Mouse (Mus musculus): ENCODE results near the gene Tsc1. TPM values are rescaled to one million over a fixed set of nuclear protein-coding genes. Genes with fewer than 3 reads are reported as not detected.

The Tsc1 gene
- total RNA-seq (2014; rRNA removed; ENCODE audit: low replicate concordance) (12.8 and 14.6 TPM in 2 replicates), polyA plus RNA-seq (2015; fragmentation: Nextera tagmentation; extraction: Ambion mirVana) (7.2 and 7.7 TPM in 2 replicates)

DNA sequence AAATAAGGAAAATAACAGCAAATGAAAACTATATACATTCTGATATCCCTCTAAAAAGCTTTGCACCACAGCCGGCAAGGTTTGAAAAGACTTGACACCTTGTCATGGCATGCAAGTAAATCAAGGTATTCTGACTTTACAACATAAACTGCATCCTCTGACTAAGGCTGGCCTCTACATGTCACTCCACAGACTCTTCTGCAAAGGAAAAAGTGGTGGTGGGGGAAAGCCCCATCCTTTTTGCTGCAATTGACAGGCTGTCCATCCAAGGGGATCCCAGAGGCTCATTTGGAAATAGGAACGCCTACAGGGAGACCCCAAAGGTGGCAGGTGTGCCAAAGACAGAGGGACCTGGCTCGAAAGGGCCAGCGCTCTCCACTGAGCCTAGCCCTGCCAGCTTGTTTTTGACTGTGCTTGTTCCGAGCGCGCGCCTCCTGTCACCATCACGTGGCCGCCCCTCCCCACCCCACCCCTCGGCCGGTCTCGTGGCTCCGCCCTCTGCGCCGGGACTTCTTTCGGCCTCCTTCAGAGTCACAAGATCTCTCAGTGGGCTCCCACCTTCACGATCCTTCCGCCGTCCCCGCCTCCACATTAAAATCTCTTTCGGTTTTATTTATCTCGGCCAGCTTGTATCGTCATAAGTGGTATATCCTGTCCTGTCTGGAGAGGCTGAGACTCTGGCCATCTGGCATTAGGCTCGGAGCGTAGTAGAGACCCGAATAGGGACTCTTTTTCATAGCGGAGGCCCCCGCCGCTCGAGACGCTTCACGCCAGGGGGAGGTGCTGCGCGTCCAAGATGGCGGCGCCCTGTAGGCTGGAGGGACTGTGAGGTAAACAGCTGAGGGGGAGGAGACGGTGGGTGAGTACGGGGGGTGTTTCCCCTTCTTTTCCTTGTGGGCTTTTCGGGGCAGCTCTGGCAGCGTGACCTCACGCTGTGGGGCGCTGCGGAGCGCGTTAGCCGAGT is at the start of gene Tsc1:
Tsc1 (plus strand) TSS at position 768 of the 964 bp plus-strand sequence.
- WGBS = 2% methylated on average over 40 of the region's 47 CpGs
- no peaks in the 10 kb centered on the region for H3K27me3 ChIP-seq (ENCODE audit: control insufficient read depth, insufficient read depth, low read length)
- peak within 1 kb of the TSS; percentile 87 for H3K9ac ChIP-seq (replicated peaks; ENCODE audit: low read depth, low read length)
- peak within 1 kb of the TSS; percentile 86 for H3K4me2 ChIP-seq (ENCODE audit: low read depth, low read length)
- no peaks in the 10 kb centered on the region for H3K9me3 ChIP-seq (replicated peaks; ENCODE audit: control insufficient read depth, low read length)
- peaks cover 11% of the 10 kb centered on the region; the same call in 1 of the 2 replicates for H3K4me1 ChIP-seq (ENCODE audit: control insufficient read depth, insufficient read depth)
- DNase-seq (ENCODE audit: low spot score) = peak; percentile 95
- ATAC-seq (ENCODE audit: insufficient read depth, low read depth) = peak; percentile 93
- H3K4me3 ChIP-seq (ENCODE audit: low read depth, low read length) = peak within 1 kb of the TSS; percentile 91
- TF ChIP-seq CTCF (IDR thresholded peaks at IDR 0.05; ENCODE audit: low read depth) (no peak), EP300 (IDR thresholded peaks at IDR 0.05; ENCODE audit: low read depth) (peak; percentile 90; the same call in 1 of the 2 replicates)
- H3K36me3 ChIP-seq (replicated peaks; ENCODE audit: control insufficient read depth, insufficient read depth, low read length) = no peaks in the 10 kb centered on the region
- H3K27ac ChIP-seq (ENCODE audit: low read depth) = peak within 1 kb of the TSS; percentile 85

DNA sequence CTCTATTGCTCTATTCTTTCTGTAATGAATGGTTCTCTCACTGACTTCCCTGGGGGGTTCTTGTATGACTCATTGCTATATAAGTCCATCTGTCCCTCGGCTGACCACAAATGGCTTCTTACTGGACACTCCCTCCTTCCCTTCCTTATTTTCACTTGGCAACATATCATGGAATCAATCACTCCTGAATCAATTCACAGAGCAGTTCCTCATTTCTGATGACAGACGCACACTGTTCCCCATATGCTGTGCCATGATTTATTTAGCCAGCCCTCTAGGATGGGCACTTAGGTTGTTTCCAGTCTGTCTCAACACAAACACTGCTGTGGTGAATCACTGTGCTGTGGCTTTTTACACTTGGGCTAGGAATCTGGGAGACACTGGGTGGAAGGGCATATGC is 49.5 kb upstream of the Tsc1 start:
- Histone ChIP-seq H3K27ac (ENCODE audit: low read depth) (no peak overlapping the region), H3K27me3 (ENCODE audit: control insufficient read depth, insufficient read depth, low read length) (peaks cover 6% of the 10 kb centered on the region), H3K4me3 (ENCODE audit: low read depth, low read length) (no peak overlapping the region), H3K4me1 (ENCODE audit: control insufficient read depth, insufficient read depth) (no peaks in the 10 kb centered on the region), H3K9ac (replicated peaks; ENCODE audit: low read depth, low read length) (no peak overlapping the region), H3K9me3 (replicated peaks; ENCODE audit: control insufficient read depth, low read length) (no peaks in the 10 kb centered on the region), H3K4me2 (ENCODE audit: low read depth, low read length) (no peak overlapping the region), H3K36me3 (replicated peaks; ENCODE audit: control insufficient read depth, insufficient read depth, low read length) (no peaks in the 10 kb centered on the region)
- WGBS = 64% methylated on average over 2 of the region's 2 CpGs
- no peak for ATAC-seq (ENCODE audit: insufficient read depth, low read depth)
- no peak for TF ChIP-seq EP300 (IDR thresholded peaks at IDR 0.05; ENCODE audit: low read depth)
- no peak for TF ChIP-seq CTCF (IDR thresholded peaks at IDR 0.05; ENCODE audit: low read depth)
- DNase-seq (ENCODE audit: low spot score) = no peak

DNA sequence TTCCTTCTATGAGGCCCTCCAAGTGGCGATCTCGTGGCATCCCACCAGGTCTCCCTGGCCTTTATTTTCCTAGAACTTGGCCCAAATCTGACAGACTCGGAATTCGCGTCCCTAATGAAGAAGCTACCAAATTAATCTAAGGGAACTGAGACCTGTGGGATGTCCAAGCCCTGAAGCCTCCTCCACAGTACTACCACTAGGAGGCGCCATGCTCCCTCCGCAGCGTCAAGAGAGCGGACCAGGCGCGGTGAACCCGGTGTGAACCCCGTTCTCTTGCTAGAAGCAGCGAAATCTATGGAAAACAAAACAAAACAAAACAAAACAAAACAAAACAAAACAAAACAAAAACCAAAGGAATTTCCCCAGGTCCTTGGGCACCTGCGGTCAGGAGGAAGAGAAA is 48.2 kb upstream of the Tsc1 start:
- H3K4me3 ChIP-seq (ENCODE audit: low read depth, low read length) = no peak overlapping the region
- 6% methylated on average over 15 of the region's 15 CpGs for WGBS
- no peak overlapping the region for H3K9ac ChIP-seq (replicated peaks; ENCODE audit: low read depth, low read length)
- H3K9me3 ChIP-seq (replicated peaks; ENCODE audit: control insufficient read depth, low read length) = no peaks in the 10 kb centered on the region
- H3K36me3 ChIP-seq (replicated peaks; ENCODE audit: control insufficient read depth, insufficient read depth, low read length) = no peaks in the 10 kb centered on the region
- no peaks in the 10 kb centered on the region for H3K4me1 ChIP-seq (ENCODE audit: control insufficient read depth, insufficient read depth)
- H3K27ac ChIP-seq (ENCODE audit: low read depth) = no peak overlapping the region
- ATAC-seq (ENCODE audit: insufficient read depth, low read depth) (peak; percentile 67; the same call in 1 of the 2 replicates), DNase-seq (ENCODE audit: low spot score) (peak; percentile 33)
- peak; percentile 89 for TF ChIP-seq CTCF (IDR thresholded peaks at IDR 0.05; ENCODE audit: low read depth)
- TF ChIP-seq EP300 (IDR thresholded peaks at IDR 0.05; ENCODE audit: low read depth) = no peak
- H3K27me3 ChIP-seq (ENCODE audit: control insufficient read depth, insufficient read depth, low read length) = peaks cover 6% of the 10 kb centered on the region
- peak overlapping the region; percentile 22; the same call in 1 of the 2 replicates for H3K4me2 ChIP-seq (ENCODE audit: low read depth, low read length)

DNA sequence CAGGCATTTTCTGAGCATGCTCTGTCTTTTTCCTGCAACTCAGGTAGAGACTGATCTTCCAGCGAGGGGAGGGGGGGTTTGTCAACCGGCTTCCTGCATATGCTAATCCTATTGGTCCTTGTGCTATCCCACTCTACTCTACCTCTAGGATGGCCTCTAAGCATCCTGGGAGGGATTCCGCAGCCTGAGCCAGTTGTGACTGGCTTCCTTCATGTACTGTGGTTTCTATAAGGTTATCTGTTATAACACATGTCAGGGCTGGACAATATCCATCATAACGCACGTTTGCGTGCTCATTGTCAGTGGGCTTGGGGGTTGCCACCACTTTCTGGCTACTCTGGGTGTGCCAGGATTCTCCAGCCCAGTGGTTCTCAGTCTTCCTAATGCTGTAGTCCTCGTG is 45.0 kb upstream of the Tsc1 start:
- DNase-seq (ENCODE audit: low spot score) = no peak

DNA sequence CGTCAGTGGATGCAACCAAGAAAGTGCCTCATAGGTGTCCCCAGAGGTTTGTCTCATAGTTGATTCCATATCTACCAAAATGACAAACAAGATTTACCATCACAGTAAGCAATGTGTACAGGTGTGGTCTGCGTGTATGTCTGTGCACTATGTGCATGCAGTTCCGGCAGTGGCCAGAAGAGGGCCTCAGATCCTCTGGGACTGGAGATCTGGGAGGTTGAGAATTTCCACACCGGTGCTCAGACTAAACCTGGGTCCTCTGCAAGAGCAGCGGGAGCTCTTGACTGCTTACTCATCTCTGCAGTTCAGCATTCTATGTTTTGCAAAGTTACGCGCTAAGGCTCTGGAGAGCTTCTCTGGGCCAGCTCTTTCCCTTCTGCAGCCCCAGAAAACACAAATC is 44.0 kb upstream of the Tsc1 start:
- DNase-seq (ENCODE audit: low spot score) (no peak), ATAC-seq (ENCODE audit: insufficient read depth, low read depth) (no peak)
- Histone ChIP-seq H3K27me3 (ENCODE audit: control insufficient read depth, insufficient read depth, low read length) (peaks cover 6% of the 10 kb centered on the region), H3K27ac (ENCODE audit: low read depth) (no peak overlapping the region), H3K4me2 (ENCODE audit: low read depth, low read length) (no peak overlapping the region), H3K4me3 (ENCODE audit: low read depth, low read length) (no peak overlapping the region), H3K4me1 (ENCODE audit: control insufficient read depth, insufficient read depth) (no peaks in the 10 kb centered on the region), H3K9me3 (replicated peaks; ENCODE audit: control insufficient read depth, low read length) (no peaks in the 10 kb centered on the region), H3K36me3 (replicated peaks; ENCODE audit: control insufficient read depth, insufficient read depth, low read length) (no peaks in the 10 kb centered on the region), H3K9ac (replicated peaks; ENCODE audit: low read depth, low read length) (no peak overlapping the region)
- TF ChIP-seq CTCF (IDR thresholded peaks at IDR 0.05; ENCODE audit: low read depth) (no peak), EP300 (IDR thresholded peaks at IDR 0.05; ENCODE audit: low read depth) (no peak)
- WGBS = 89% methylated on average over 7 of the region's 7 CpGs

More for the DNA sequence above, 45.0 kb upstream of the Tsc1 start:
- WGBS = 70% methylated on average over 7 of the region's 7 CpGs
- Histone ChIP-seq H3K4me2 (ENCODE audit: low read depth, low read length) (no peak overlapping the region), H3K4me3 (ENCODE audit: low read depth, low read length) (no peak overlapping the region), H3K9ac (replicated peaks; ENCODE audit: low read depth, low read length) (no peak overlapping the region), H3K27me3 (ENCODE audit: control insufficient read depth, insufficient read depth, low read length) (peaks cover 6% of the 10 kb centered on the region), H3K27ac (ENCODE audit: low read depth) (no peak overlapping the region), H3K4me1 (ENCODE audit: control insufficient read depth, insufficient read depth) (no peaks in the 10 kb centered on the region), H3K36me3 (replicated peaks; ENCODE audit: control insufficient read depth, insufficient read depth, low read length) (no peaks in the 10 kb centered on the region), H3K9me3 (replicated peaks; ENCODE audit: control insufficient read depth, low read length) (no peaks in the 10 kb centered on the region)
- no peak for ATAC-seq (ENCODE audit: insufficient read depth, low read depth)
- TF ChIP-seq CTCF (IDR thresholded peaks at IDR 0.05; ENCODE audit: low read depth) (no peak), EP300 (IDR thresholded peaks at IDR 0.05; ENCODE audit: low read depth) (no peak)

Data from heart, postnatal 0 days (tissue).